Mouse (Mus musculus): ENCODE results near the gene Zbtb16.

DNA sequence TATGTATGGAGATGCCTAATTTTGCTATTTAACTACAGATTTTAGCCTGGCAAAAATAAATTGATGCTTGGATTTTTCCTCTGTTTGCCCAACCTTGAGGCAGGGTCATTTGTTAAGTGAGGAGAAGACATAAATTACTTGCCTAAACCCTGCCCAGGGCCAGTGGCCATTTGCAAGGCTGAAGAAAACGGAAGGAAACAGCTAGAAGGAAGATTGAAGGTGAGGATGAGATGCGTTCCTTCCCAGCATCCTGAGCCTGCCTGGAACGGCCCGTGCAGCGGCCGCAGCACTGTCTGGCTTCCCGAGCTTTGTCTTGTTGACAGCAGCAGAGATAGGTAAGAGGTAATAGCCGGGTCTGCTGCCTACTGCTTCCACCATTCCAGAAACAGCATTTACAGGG, 135.2 kb downstream of the Zbtb16 start:
- TF ChIP-seq CTCF (IDR thresholded peaks at IDR 0.05; ENCODE audit: insufficient read depth, low read depth, low read length) (no peak), POLR2A (IDR thresholded peaks at IDR 0.05; ENCODE audit: insufficient read depth, low read depth, low read length) (no peak)

All from olfactory bulb, adult 2 months (tissue).